Mouse (Mus musculus): ENCODE results near the gene Trmt61a.
"Not testable (repeated sequence)": the region's sequence is repeated elsewhere in the genome, so short reads cannot be mapped to it uniquely, and the experiment has no call there.

Trmt61a gene

GRCm38 (mm10) chr12:111677882-111678669 is at the start of gene Trmt61a:
Gene Trmt61a (plus strand): TSS chr12:111678105.
- peak; percentile 90 for DNase-seq

GRCm38 (mm10) chr12:111648061-111648645 is 29.8 kb upstream of the Trmt61a start:
- DNase-seq: peak; percentile 72

DNA sequence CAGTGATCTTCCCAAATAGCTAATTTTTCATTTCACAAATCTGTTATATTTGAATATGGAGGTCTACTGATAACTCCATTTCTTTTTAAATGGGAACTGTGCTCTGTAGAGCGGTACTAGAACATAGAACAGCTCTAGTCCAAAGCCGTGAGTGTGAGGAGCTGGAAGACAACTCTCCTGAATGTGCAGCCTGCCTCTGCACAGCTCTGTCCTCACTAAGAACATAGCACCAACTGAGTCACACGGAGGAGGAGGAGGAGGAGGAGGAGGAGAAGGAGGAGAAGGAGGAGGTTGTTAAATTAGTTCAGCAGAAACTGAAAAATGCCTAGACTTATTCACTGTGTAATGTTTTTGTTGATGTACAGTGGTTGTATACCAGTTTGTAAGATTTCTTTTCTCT is 25.0 kb upstream of the Trmt61a start:
- DNase-seq: no peak

DNA sequence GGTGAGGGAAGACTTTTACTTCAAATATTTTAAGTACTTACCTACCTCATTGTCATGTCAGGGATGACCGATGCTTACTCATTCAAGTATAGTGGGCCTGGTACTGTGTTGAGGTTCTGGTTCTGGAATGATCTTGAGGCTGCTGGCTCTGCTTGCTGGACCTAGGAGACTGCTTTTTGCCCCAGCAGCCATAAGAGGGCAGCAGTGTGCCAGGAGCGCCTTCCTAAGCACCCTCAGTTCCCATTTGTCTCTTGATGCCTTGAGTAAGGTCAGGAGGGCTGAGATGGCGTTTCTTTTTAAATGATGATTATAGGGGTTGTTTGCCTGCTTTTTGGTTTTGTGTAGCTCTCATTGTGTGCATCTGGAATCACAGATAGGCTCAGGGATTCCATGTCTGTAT is 24.5 kb upstream of the Trmt61a start:
- DNase-seq: peak; percentile 80

GRCm38 (mm10) chr12:111655695-111656094 is 22.2 kb upstream of the Trmt61a start:
- DNase-seq: peak; percentile 57

- DNase-seq: no peak
These were observed 18.6 kb upstream of the Trmt61a start for GRCm38 (mm10) chr12:111659331-111659730.

GRCm38 (mm10) chr12:111660628-111661027 is 17.3 kb upstream of the Trmt61a start:
- DNase-seq: no peak

GRCm38 (mm10) chr12:111661554-111661953 is 16.4 kb upstream of the Trmt61a start:
- DNase-seq: not testable (repeated sequence)

DNA sequence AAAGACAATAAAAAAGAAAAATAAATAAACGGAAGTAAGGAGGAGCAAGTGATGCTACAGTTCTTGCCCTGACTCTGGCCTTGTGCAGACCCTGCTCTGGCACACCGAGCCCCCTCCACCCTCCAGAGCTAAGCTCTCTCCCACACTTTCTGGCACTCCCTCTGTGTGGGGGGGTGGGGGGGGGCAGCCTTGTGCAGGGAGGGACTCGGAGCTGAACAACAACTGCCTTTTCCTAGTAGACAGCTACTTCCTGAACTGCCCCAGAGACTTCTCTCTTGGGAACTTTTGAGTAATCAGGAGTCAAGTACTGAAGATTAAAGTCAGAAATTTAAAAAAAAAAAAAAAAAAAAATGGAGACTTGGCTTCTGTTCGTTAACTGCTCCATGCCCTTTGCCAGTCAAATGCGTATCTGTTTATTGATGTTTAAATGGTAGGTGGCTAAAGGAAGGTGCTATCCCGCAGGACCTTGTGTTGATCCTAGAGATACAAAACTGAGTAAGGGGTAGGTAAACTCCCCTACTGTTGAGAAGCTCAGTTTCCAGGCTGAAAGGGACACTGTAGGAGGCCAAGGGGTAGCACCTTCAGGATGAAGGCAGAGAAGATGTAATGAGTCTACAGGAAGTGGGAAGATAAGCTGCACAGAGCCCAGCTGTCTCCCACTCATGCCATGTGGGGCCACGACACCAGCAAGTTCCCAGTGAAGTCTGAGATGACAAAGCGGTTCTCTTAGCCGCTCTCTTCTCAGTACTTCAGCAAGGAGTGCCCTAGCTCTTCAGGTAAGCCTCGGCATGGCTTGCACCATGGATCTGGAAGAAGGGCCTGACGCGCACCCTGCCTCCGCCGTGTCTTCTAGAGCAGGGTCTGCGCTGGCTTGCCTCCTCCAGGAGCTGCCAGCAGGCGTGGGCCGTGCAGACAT is 14.4 kb upstream of the Trmt61a start:
- no peak for DNase-seq

DNA sequence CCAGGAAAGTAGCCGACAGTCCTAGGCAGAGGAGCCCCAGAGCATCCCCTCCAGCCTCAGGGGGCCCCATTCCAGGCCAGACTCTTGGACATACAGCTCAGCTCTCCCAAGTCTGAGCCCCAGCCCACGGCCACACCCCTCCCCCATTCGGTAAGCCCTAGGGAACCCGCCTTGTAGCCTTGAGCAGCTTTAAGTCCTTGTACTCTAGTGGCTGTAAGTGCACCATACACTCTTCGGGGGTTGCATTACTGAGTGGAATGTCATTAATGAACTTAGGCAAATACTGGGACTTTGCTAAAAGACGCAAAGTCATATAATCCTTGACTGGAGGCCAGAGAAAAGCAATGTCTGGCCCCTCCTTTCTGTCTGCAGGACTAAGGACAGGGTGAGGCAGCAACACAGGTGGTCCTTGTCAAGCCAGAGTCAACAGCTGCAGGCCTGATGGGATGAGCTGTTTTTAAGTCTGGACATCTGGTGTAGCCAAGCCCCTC is 13.7 kb upstream of the Trmt61a start:
- DNase-seq: no peak

DNA sequence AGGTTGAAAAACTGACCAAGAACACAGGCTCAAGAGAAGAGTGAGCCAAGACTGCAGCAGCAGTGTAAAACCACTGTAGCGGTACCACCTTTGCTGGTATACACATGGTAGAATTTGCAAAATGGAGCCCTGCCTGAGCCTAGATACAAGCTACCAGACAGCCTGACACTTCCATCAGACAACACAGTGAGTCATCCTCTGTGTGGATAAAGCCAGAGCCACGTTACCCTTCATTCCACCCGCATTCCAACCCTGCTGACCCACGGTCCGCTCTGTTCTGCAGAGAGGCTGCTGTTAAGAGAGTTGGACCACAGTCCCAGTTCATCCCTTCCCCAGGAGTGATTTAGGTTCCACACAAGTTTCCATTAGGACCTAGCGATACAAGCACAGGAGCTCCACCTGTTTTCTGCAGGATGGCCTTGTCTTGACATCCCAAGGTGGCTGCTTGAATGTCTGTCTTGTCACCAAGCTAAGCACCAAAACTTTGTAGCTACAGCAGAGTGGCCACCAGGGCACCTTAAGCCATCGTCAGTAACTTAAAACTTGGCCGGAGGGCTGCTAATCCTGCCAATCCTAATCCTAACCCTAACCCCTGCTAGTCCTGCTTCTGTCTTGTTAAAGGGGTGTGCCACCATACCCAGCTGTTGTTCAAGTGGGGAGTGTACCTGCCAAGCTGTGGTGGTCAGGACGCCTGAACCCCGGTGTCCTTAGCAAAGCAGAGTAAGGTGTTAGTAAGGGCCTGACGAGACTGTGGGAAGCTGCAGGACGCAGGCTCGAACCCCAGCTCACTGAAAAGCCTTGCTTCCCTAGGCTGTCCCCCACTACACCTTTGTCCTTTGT is 12.6 kb upstream of the Trmt61a start:
- no peak for DNase-seq

- no peak for DNase-seq
These were observed 11.5 kb upstream of the Trmt61a start for GRCm38 (mm10) chr12:111666380-111666779.

DNA sequence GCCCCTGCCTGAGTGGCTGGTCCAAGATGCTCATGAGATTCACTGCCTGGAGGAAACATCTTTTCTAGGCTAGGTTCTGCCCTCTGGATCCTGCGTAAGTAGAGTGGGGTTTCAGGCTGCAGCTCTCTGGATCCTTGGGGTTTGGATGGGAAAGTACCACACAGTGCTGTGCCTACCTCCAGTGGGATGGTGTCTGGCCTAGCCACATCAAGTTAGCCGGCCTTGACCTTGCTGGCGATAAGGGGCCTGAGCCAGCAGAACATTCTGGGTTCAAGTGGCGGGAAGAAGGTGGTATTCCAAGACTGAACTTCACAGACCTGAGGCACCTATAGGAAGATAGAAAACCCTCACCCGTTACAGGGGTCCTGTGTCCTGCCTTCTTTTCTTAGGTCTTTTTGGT is 10.5 kb upstream of the Trmt61a start:
- no peak for DNase-seq

DNA sequence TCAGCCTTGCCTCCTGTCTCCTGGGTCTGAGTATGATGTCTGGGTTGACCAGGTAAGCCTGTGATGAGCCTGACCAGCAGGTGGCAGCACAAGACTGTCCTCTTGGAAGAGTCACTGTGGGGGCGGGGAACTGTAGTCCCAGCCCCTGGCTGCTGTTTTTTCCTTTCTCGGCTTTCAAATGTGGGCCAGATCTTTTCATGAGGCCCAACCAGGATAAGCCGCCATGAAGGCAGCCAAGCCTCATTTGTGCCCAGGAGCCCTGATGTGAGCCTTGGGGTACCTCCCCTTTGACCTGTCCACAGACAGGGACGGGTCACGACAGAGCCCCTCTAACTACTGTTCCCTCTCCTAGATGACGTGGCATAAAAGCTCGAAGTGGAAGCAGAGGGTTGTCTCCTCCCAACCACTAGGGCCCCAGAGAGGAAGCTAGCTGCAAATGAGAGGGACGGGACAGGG is 9.4 kb upstream of the Trmt61a start:
- peak; percentile 96 for DNase-seq

- DNase-seq: no peak
These were observed 8.7 kb upstream of the Trmt61a start for GRCm38 (mm10) chr12:111669000-111669788.

DNA sequence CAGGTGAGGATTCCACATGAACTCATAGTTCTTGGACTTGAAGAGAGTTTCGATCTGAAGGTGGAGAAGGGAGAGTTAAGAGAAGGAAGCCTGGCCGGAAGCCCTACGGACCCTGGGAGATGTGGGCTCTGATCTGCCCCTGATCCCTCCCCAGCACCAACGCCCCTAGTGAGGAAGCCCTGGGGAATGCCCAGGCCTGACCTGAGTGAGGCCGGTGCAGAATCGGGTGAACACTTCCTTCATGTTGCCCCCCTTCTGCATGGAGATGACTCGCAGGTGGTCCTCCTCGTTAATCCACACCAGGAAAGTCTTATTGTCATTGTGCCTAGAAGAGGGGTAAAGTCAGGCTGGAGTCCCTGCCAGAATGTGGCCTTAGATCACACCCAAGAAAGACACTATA is 7.9 kb upstream of the Trmt61a start:
- DNase-seq: no peak

DNA sequence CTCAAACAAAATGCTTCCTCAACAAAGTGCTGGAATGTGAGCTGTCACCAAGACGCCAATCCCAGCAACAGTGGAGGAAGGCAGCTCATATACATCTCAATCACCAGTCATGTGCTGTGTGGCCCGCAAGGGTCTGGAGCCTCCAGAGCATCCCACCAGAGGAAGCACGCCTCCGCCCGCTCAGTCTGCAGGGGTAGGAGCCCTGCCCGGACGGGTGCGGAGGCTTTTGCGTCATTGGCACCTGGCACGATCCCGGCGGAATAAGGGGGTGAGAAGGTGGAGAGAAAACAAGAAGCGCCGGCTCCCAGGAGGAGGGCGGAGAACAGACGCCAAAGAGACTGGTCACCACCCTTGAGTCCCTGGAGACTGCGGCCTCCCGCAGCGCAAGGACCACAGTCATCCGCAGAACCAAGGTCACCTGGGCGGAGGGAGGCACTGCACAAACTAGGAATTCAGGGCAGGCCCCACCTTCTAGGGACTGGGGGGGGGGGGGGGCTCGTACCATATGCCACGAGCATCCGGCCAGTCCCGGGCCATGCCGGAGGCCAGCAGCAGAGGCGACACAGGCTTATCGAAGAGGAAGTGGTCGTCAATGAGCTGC is 7.4 kb upstream of the Trmt61a start:
- DNase-seq: peak; percentile 43

GRCm38 (mm10) chr12:111670976-111671375 is 6.9 kb upstream of the Trmt61a start:
- DNase-seq: no peak

DNA sequence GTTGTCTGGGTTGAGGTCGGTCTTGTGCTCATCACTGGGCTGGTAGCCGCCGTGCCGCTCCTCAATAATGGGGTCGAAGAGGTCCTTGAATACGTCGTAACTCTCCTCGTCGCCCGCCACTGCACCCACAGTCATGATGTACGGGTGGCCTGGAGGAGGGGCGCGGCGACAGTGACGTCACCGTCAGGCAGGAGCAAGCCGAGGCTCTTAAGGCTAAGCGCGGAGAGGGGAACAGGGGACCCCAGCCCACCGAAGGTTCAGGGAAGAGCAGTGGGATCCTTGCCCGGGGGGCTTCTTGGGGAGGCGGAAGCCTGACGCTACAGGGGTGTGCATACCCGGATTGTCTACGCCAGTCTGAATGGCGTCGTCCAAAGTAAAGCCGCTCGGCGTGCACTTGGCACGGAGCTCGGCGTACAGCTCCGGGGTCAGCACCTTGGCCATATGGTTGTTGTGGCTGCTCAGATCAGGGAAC is 6.4 kb upstream of the Trmt61a start:
- peak; percentile 59 for DNase-seq

- DNase-seq: peak; percentile 74
These were observed 5.7 kb upstream of the Trmt61a start, which contains the start of gene Ckb for GRCm38 (mm10) chr12:111672176-111672575. Gene Ckb (minus strand): TSS chr12:111672338.

- no peak for DNase-seq
These were observed 5.3 kb upstream of the Trmt61a start for GRCm38 (mm10) chr12:111672581-111672980.

All from kidney, adult 18-20 months (tissue).